Mouse (Mus musculus) kidney, adult 8-10 months (tissue): ENCODE data around the gene Exoc6.

Experiments used
- DNase-seq, 2 experiments: peaks; one replicate each; pipeline ENCODE4 v3.0.0; 2022

The Exoc6 gene

GRCm38 (mm10) chr19:37540201-37540600 is 10.0 kb upstream of the Exoc6 start:
- no peak for DNase-seq

- peak; percentile 50 to 51 for DNase-seq
These were observed 6.5 kb upstream of the Exoc6 start for GRCm38 (mm10) chr19:37543537-37544326.

GRCm38 (mm10) chr19:37544476-37544875 is 5.7 kb upstream of the Exoc6 start:
- DNase-seq, result no peak

GRCm38 (mm10) chr19:37545231-37545630 is 5.0 kb upstream of the Exoc6 start:
- peak; percentile 35 to 61 for DNase-seq

- no peak for DNase-seq
These were observed 4.5 kb upstream of the Exoc6 start for GRCm38 (mm10) chr19:37545725-37546124.

GRCm38 (mm10) chr19:37546776-37547175 is 3.4 kb upstream of the Exoc6 start:
- no peak for DNase-seq

- no peak for DNase-seq
These were observed 885 bp downstream of the Exoc6 start for GRCm38 (mm10) chr19:37551040-37551566.

- peak; percentile 35 to 55 for DNase-seq
These were observed 3.4 kb downstream of the Exoc6 start for GRCm38 (mm10) chr19:37553376-37554265.

- DNase-seq, result peak; percentile 31 to 65
These were observed 4.0 kb downstream of the Exoc6 start for GRCm38 (mm10) chr19:37554266-37554650.

- no peak for DNase-seq
These were observed 5.8 kb downstream of the Exoc6 start for GRCm38 (mm10) chr19:37555863-37556566.

GRCm38 (mm10) chr19:37557898-37558297 is 7.7 kb downstream of the Exoc6 start:
- DNase-seq, result no peak

- DNase-seq, result peak; percentile 59 to 67
These were observed 9.3 kb downstream of the Exoc6 start for GRCm38 (mm10) chr19:37559286-37560079.

GRCm38 (mm10) chr19:37560080-37560427 is 9.8 kb downstream of the Exoc6 start:
- DNase-seq, result peak; percentile 68 to 80

GRCm38 (mm10) chr19:37561106-37561892 is 11.1 kb downstream of the Exoc6 start:
- peak; percentile 47 to 66 for DNase-seq

GRCm38 (mm10) chr19:37563763-37564162 is 13.5 kb downstream of the Exoc6 start:
- peak in 1 of 2 experiments; percentile 48 for DNase-seq

GRCm38 (mm10) chr19:37565806-37566205 is 15.6 kb downstream of the Exoc6 start:
- DNase-seq, result no peak

GRCm38 (mm10) chr19:37569186-37569754 is 19.1 kb downstream of the Exoc6 start:
- DNase-seq, result no peak

- DNase-seq, result no peak
These were observed 20.9 kb downstream of the Exoc6 start for GRCm38 (mm10) chr19:37570966-37571718.

GRCm38 (mm10) chr19:37574802-37575201 is 24.6 kb downstream of the Exoc6 start:
- no peak for DNase-seq

GRCm38 (mm10) chr19:37579607-37580006 is 29.4 kb downstream of the Exoc6 start:
- no peak for DNase-seq
